10 mouse cellular contexts compared by ENCODE assay signal in genomic region chr13:29759691-29760467, GRCm38 (mm10).
DNase-seq lines count a peak whose midpoint lies in the region; ATAC-seq and TF ChIP-seq lines count a peak whose summit lies in the region.
"Had no signal": no experiment of that assay in that cellular context is flagged by ENCODE, and none has a peak within 500 bp of the region (broad histone marks: within the 10 kb centered on the region; RNA-seq: fewer than 3 reads in every experiment).

No protein-coding gene starts in this region.

- no peak overlapping the region for H3K4me2 ChIP-seq in hindbrain, embryonic 11.5 days (replicated peaks; ENCODE audit: low read depth, low read length)
- H3K4me2 ChIP-seq in forebrain, embryonic 15.5 days (replicated peaks), result no peak overlapping the region
- no peak overlapping the region for H3K4me2 ChIP-seq in limb, embryonic 12.5 days

- no peak for DNase-seq in hindbrain, embryonic 10.5 days (ENCODE audit: low spot score)
- no peak for DNase-seq in hindbrain, embryonic 11.5 days (ENCODE audit: low spot score)
- peak; percentile 83 to 97 for DNase-seq in cerebellum, adult 2 months
- no peak for DNase-seq in right cerebral cortex, postnatal 14 days
- no peak for DNase-seq in spleen, postnatal 36 days (ENCODE audit: low spot score in 2 of 2)
- DNase-seq: B cell, adult 2 months; kidney, adult 11 months had no signal

- H3K4me3 ChIP-seq in hindbrain, embryonic 10.5 days, result no peak overlapping the region
- no peak overlapping the region for H3K4me3 ChIP-seq in hindbrain, embryonic 11.5 days (ENCODE audit: low read depth, low read length)
- H3K4me3 ChIP-seq in cerebellum, adult 2 months (replicated peaks; ENCODE audit: insufficient read depth, low read depth, low read length), result no peak overlapping the region
- no peak overlapping the region for H3K4me3 ChIP-seq in forebrain, embryonic 15.5 days
- no peak overlapping the region for H3K4me3 ChIP-seq in limb, embryonic 12.5 days (replicated peaks)

- TF ChIP-seq CTCF in cerebellum, adult 2 months (IDR thresholded peaks at IDR 0.05; ENCODE audit: borderline replicate concordance, insufficient read depth, low read depth, low read length), result no peak

- H3K4me1 ChIP-seq in hindbrain, embryonic 10.5 days (replicated peaks), result peaks cover 23% of the 10 kb centered on the region
- H3K4me1 ChIP-seq in hindbrain, embryonic 11.5 days (replicated peaks; ENCODE audit: control insufficient read depth, insufficient read depth, low read length), result no peaks in the 10 kb centered on the region
- H3K4me1 ChIP-seq in cerebellum, adult 2 months (ENCODE audit: control insufficient read depth, insufficient read depth, low read length), result peaks cover 18% of the 10 kb centered on the region; the same call in 1 of the 2 replicates
- peaks cover 20% of the 10 kb centered on the region for H3K4me1 ChIP-seq in forebrain, embryonic 15.5 days
- peaks cover 14% of the 10 kb centered on the region for H3K4me1 ChIP-seq in limb, embryonic 12.5 days (replicated peaks)

- TF ChIP-seq POLR2A in cerebellum, adult 2 months (IDR thresholded peaks at IDR 0.05; ENCODE audit: borderline replicate concordance, insufficient read depth, low read length), result no peak

- H3K36me3 ChIP-seq in hindbrain, embryonic 10.5 days, result no peaks in the 10 kb centered on the region
- no peaks in the 10 kb centered on the region for H3K36me3 ChIP-seq in hindbrain, embryonic 11.5 days (ENCODE audit: control insufficient read depth, insufficient read depth, low read length)
- no peaks in the 10 kb centered on the region for H3K36me3 ChIP-seq in forebrain, embryonic 15.5 days
- H3K36me3 ChIP-seq in limb, embryonic 12.5 days, result no peaks in the 10 kb centered on the region

- WGBS in hindbrain, embryonic 10.5 days, result 74% methylated on average over 5 of the region's 5 CpGs
- 67% methylated on average over 5 of the region's 5 CpGs for WGBS in hindbrain, embryonic 11.5 days
- WGBS in cerebellum, adult 2 months, result 5% methylated on average over 5 of the region's 5 CpGs
- WGBS in forebrain, embryonic 15.5 days, result 54% methylated on average over 5 of the region's 5 CpGs
- WGBS in limb, embryonic 12.5 days, result 72% methylated on average over 5 of the region's 5 CpGs

- no peak overlapping the region for H3K9ac ChIP-seq in hindbrain, embryonic 11.5 days (ENCODE audit: low read depth, low read length)
- H3K9ac ChIP-seq in forebrain, embryonic 15.5 days (replicated peaks), result no peak overlapping the region
- no peak overlapping the region for H3K9ac ChIP-seq in limb, embryonic 12.5 days (replicated peaks)

- H3K27ac ChIP-seq in hindbrain, embryonic 10.5 days, result peak overlapping the region; percentile 66
- H3K27ac ChIP-seq in hindbrain, embryonic 11.5 days (ENCODE audit: low read depth, low read length), result no peak overlapping the region
- H3K27ac ChIP-seq in cerebellum, adult 2 months (ENCODE audit: insufficient read depth, low read length), result peak overlapping the region; percentile 74
- H3K27ac ChIP-seq in forebrain, embryonic 15.5 days (replicated peaks), result peak overlapping the region; percentile 76
- peak overlapping the region; percentile 72 for H3K27ac ChIP-seq in limb, embryonic 12.5 days

- H3K9me3 ChIP-seq in hindbrain, embryonic 10.5 days, result no peaks in the 10 kb centered on the region
- no peaks in the 10 kb centered on the region for H3K9me3 ChIP-seq in hindbrain, embryonic 11.5 days (ENCODE audit: control insufficient read depth, low read length)
- no peaks in the 10 kb centered on the region for H3K9me3 ChIP-seq in forebrain, embryonic 15.5 days
- H3K9me3 ChIP-seq in limb, embryonic 12.5 days, result no peaks in the 10 kb centered on the region

- no peak for ATAC-seq in hindbrain, embryonic 11.5 days (ENCODE audit: low FRiP score)
- ATAC-seq in forebrain, embryonic 15.5 days (replicated peaks), result peak; percentile 89
- ATAC-seq in limb, embryonic 12.5 days (ENCODE audit: insufficient number of reproducible peaks, insufficient read depth, low FRiP score, low TSS enrichment, low read depth), result no peak
- ATAC-seq in activated CD4-positive, CD25-positive, alpha-beta regulatory T cell, adult 4 months, result no peak

- no peaks in the 10 kb centered on the region for H3K27me3 ChIP-seq in hindbrain, embryonic 10.5 days (ENCODE audit: insufficient read depth, poor library complexity, severe bottlenecking)
- no peaks in the 10 kb centered on the region for H3K27me3 ChIP-seq in hindbrain, embryonic 11.5 days (ENCODE audit: control insufficient read depth, insufficient read depth, low read length)
- no peaks in the 10 kb centered on the region for H3K27me3 ChIP-seq in cerebellum, adult 2 months (ENCODE audit: control insufficient read depth, insufficient read depth, low read length)
- H3K27me3 ChIP-seq in forebrain, embryonic 15.5 days, result no peaks in the 10 kb centered on the region
- no peaks in the 10 kb centered on the region for H3K27me3 ChIP-seq in limb, embryonic 12.5 days

Comparison
In these comparisons a context has a peak if more than half of its experiments do, and no peak if none do; other contexts are left out.
1. DNase-seq: peak in cerebellum, adult 2 months (2 of 2); none in hindbrain, embryonic 10.5 days (single experiment), hindbrain, embryonic 11.5 days (single experiment), right cerebral cortex, postnatal 14 days (single experiment) and spleen, postnatal 36 days (0 of 2).